Mouse (Mus musculus) neural tube, embryonic 15.5 days (tissue): ENCODE measurements around the gene Ncoa6. TPM values are rescaled to one million over a fixed set of nuclear protein-coding genes. Genes with fewer than 3 reads are reported as not detected.
"Not testable (repeated sequence)": the region's sequence is repeated elsewhere in the genome, so short reads cannot be mapped to it uniquely, and the experiment has no call there.

ENCODE experiments used
- ATAC-seq: fragments of 200-750 bp; cut with Nextera tagmentation; 2 replicates; pipeline ENCODE4 v1.8.0; 2017; ENCODE audit warnings: mild to moderate bottlenecking, moderate TSS enrichment, moderate library complexity; ENCODE audit not compliant: low FRiP score
- H3K27ac ChIP-seq: fragments of 300-500 bp; sonication (generic); replicated peaks from 2 replicates; pipeline ENCODE4 v1.5.1; 2015; ENCODE audit warnings: mild to moderate bottlenecking, inconsistent platforms
- H3K27me3 ChIP-seq: fragments of 300-500 bp; sonication (generic); replicated peaks from 2 replicates; pipeline ENCODE4 v1.6.1; 2015; ENCODE audit warnings: inconsistent platforms
- H3K36me3 ChIP-seq: fragments of 300-500 bp; sonication (generic); 2 replicates; pipeline ENCODE4 v1.6.1; 2015; ENCODE audit warnings: inconsistent platforms
- H3K4me1 ChIP-seq: fragments of 300-500 bp; sonication (generic); 2 replicates; pipeline ENCODE4 v1.6.1; 2015; ENCODE audit warnings: inconsistent platforms
- H3K4me2 ChIP-seq: fragments of 300-500 bp; sonication (generic); 2 replicates; pipeline ENCODE4 v1.6.1; 2015; ENCODE audit warnings: inconsistent platforms, mild to moderate bottlenecking, moderate library complexity
- H3K4me3 ChIP-seq: fragments of 300-500 bp; sonication (generic); replicated peaks from 2 replicates; pipeline ENCODE4 v1.5.1; 2015; ENCODE audit warnings: mild to moderate bottlenecking, inconsistent platforms
- H3K9ac ChIP-seq: fragments of 300-500 bp; sonication (generic); replicated peaks from 2 replicates; pipeline ENCODE4 v1.6.1; 2015; ENCODE audit warnings: mild to moderate bottlenecking, inconsistent platforms
- H3K9me3 ChIP-seq: fragments of 300-500 bp; sonication (generic); replicated peaks from 2 replicates; pipeline ENCODE4 v1.6.1; 2016; ENCODE audit warnings: inconsistent platforms
- WGBS: fragments of 180-500 bp; shearing (Covaris S2); methylation state at CpG from one replicate; pipeline ENCODE4 v1.1.7; 2015; ENCODE audit warnings: mixed read lengths; 5-methylcytosine and 5-hydroxymethylcytosine counted together
- polyA plus RNA-seq: library from polyadenylated mRNA; unstranded; fragments of >200 nt; fragmentation: Nextera tagmentation; extraction: Ambion mirVana; gene quantifications from 2 replicates; pipeline ENCODE4 v1.2.1, GENCODE M21; 2015

Ncoa6 gene
- polyA plus RNA-seq, 1 experiment from 2014 or later: 18.9 TPM

DNA sequence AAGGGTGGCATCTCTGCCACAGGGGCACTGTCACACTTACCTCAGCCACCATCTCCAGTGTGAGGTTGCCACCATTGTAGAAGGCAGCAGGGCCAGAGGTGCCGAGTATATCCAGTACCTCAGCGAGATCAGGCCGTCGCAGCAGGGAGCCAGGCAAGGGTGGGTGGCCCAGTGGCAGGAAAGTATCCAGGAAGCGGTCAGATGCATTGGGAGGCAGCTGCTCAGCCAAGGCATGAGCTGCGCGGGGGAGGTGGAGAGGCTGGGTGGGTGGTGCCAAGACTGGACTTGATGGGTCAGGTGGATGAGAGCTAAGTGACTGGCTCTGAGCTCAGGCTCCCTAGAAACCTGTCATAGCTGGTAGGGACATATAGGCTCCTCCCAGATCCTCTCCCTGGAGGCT, 28.9 kb upstream of the Ncoa6 start:
- Histone ChIP-seq H3K4me1 (peaks cover under 1% of the 10 kb centered on the region; the same call in 1 of the 2 replicates), H3K9ac (no peak overlapping the region), H3K27me3 (no peaks in the 10 kb centered on the region), H3K36me3 (peaks cover 62% of the 10 kb centered on the region), H3K9me3 (no peaks in the 10 kb centered on the region), H3K4me2 (no peak overlapping the region), H3K4me3 (no peak overlapping the region), H3K27ac (no peak overlapping the region)
- ATAC-seq: no peak
- 80% methylated on average over 7 of the region's 7 CpGs for WGBS

- H3K4me2 ChIP-seq: no peak overlapping the region
- H3K4me1 ChIP-seq: no peaks in the 10 kb centered on the region
- H3K36me3 ChIP-seq: peaks cover 49% of the 10 kb centered on the region
- H3K9ac ChIP-seq: no peak overlapping the region
- no peaks in the 10 kb centered on the region for H3K27me3 ChIP-seq
- WGBS: 97% methylated on average over 6 of the region's 6 CpGs
- ATAC-seq: no peak
- H3K27ac ChIP-seq: no peak overlapping the region
- H3K9me3 ChIP-seq: no peaks in the 10 kb centered on the region
- H3K4me3 ChIP-seq: no peak overlapping the region
These were observed 17.3 kb upstream of the Ncoa6 start for GRCm38 (mm10) chr2:155490998-155491397.

DNA sequence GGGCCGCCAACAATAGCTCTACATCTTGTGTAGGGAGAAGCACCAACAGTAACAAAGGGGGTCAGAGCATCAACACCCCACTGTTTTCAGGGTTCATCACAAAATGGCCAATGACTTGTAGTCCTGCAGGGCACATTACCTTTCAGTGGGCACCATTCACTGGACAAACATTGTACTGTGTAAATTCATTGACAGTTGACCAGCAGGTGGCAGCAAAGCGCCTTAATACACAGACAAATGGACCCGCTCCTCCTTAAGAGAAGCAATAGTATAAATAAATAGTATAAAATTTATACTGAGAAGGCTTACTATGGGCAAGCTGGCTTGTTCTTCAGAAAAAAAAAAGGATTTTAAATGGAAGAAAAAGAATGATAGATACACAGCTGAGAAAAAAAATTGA, 8.3 kb upstream of the Ncoa6 start:
- ATAC-seq: no peak
- Histone ChIP-seq H3K4me1 (no peaks in the 10 kb centered on the region), H3K27me3 (no peaks in the 10 kb centered on the region), H3K4me3 (no peak overlapping the region), H3K9me3 (0 out of 2 replicates have a peak, but pooled peaks cover 2% of the 10 kb centered on the region), H3K27ac (no peak overlapping the region), H3K36me3 (no peaks in the 10 kb centered on the region), H3K4me2 (no peak overlapping the region), H3K9ac (no peak overlapping the region)
- WGBS: 46% methylated on average over 3 of the region's 3 CpGs

DNA sequence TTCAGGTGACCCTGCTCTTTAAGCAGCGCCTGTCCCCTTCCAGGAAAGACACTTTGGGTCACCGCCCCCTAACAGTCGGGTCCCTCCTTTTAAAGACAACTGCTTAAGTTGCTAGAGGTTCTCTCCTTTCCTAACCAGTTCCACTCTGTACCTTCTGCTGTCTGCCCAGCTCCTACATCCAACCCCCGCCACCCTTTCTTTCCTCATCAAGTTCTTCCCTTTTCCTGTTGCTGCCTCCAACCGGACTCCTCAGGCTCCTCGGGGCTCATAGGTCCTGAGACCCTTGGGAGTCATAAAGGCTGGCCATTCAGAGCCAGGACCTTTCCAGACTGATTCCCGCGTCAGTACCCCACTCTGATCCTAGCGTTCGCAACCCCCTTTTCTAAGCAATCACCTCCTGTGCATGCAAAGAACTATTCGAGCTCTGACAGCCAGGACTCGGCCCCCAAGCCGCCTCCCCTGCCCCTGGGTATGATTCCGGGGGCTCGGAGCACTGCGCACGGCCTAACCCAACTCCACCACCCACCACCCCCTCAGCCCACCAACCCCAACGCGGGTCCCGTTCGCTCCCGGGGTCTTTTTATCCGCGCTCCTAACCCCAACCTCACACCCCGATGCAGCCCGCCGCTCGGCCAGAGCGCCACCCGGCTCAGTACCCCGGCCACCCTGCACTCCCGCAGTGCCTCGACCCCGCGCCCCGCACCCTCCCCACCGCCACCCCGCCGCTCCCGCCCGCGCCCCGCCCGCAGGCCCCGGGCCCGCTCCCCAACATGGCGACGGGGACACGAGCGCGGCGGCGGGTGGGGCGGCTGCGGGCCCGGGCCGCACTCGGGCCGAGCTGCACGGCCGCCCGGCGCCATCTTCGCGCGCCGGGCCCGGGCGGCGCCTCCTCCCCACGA, 774 bp downstream of the Ncoa6 start:
- Histone ChIP-seq H3K4me2 (peak overlapping the region; percentile 76), H3K27ac (peak overlapping the region; percentile 92), H3K4me1 (peaks cover 40% of the 10 kb centered on the region), H3K27me3 (no peaks in the 10 kb centered on the region), H3K36me3 (no peaks in the 10 kb centered on the region), H3K9ac (peak overlapping the region; percentile 90), H3K4me3 (peak overlapping the region; percentile 69), H3K9me3 (no peaks in the 10 kb centered on the region)
- WGBS: under 1% methylated on average over 62 of the region's 71 CpGs
- peak; percentile 81 for ATAC-seq

GRCm38 (mm10) chr2:155466861-155467260, 6.8 kb downstream of the Ncoa6 start:
- WGBS: 94% methylated on average over 1 of the region's 1 CpGs
- H3K4me3 ChIP-seq: no peak overlapping the region

GRCm38 (mm10) chr2:155453591-155453990, 20.1 kb downstream of the Ncoa6 start:
- Histone ChIP-seq H3K27ac (no peak overlapping the region), H3K4me3 (no peak overlapping the region), H3K4me2 (no peak overlapping the region), H3K27me3 (no peaks in the 10 kb centered on the region), H3K9me3 (no peaks in the 10 kb centered on the region), H3K9ac (no peak overlapping the region), H3K36me3 (no peaks in the 10 kb centered on the region), H3K4me1 (0 out of 2 replicates have a peak, but pooled peaks cover 2% of the 10 kb centered on the region)
- 78% methylated on average over 7 of the region's 7 CpGs for WGBS
- ATAC-seq: no peak

More at GRCm38 (mm10) chr2:155466861-155467260, 6.8 kb downstream of the Ncoa6 start:
- Histone ChIP-seq H3K27ac (no peak overlapping the region), H3K9me3 (no peaks in the 10 kb centered on the region), H3K4me1 (peaks cover 21% of the 10 kb centered on the region), H3K27me3 (no peaks in the 10 kb centered on the region), H3K9ac (no peak overlapping the region), H3K4me2 (no peak overlapping the region), H3K36me3 (no peaks in the 10 kb centered on the region)
- ATAC-seq: no peak

DNA sequence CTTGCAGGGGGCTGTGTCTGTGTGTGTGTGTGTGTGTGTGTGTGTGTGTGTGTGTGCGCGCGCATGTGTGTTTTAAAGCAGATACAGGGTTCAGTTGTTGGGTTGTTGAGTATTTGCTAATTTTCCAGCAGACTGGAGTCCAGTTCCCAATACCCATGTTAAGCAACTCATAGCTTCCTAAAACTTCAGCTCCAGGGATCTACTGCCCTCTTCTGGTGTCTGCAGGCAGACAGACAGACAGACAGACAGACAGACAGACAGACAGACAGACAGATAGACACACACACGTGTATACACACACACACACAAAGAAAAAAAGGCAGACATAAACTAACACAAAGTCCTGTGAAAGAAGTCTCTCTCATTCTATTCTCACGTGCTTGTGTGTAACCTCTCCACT, 22.4 kb downstream of the Ncoa6 start:
- H3K36me3 ChIP-seq: no peaks in the 10 kb centered on the region
- H3K27ac ChIP-seq: no peak overlapping the region
- no peaks in the 10 kb centered on the region for H3K4me1 ChIP-seq
- no peak overlapping the region for H3K4me2 ChIP-seq
- whole genome bisulfite sequencing: 94% methylated on average over 5 of the region's 5 CpGs
- no peak overlapping the region for H3K9ac ChIP-seq
- H3K27me3 ChIP-seq: no peaks in the 10 kb centered on the region
- no peak overlapping the region for H3K4me3 ChIP-seq
- H3K9me3 ChIP-seq: no peaks in the 10 kb centered on the region
- ATAC-seq: no peak

- H3K4me2 ChIP-seq, H3K4me3 ChIP-seq, H3K4me1 ChIP-seq, ATAC-seq, H3K9me3 ChIP-seq, H3K36me3 ChIP-seq, H3K27me3 ChIP-seq, H3K9ac ChIP-seq, H3K27ac ChIP-seq: not testable (repeated sequence)
- 100% methylated on average over 1 of the region's 1 CpGs for WGBS
These were observed 25.8 kb downstream of the Ncoa6 start for GRCm38 (mm10) chr2:155447906-155448305.

DNA sequence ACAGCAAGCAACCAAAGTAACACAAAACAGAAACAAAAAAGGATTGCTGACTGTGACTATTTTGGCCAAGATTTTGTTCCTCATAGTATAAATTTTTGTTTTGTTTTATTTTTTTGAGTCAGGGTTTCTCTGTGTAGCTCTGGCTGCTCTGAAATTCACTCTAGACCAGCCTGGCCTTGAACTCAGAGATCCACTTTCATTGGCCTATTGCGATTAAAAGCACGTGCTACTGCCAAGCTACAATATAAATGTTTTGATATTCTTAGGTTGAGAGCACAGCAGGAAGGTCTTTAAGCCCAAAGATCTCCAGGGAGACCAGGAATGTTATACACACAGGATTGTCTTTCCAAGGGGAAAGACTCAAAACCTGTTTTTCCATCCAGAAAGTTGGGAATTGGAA, 30.2 kb downstream of the Ncoa6 start:
- no peak for ATAC-seq
- no peak overlapping the region for H3K4me2 ChIP-seq
- peaks cover 5% of the 10 kb centered on the region; the same call in 1 of the 2 replicates for H3K4me1 ChIP-seq
- H3K36me3 ChIP-seq: peaks cover 3% of the 10 kb centered on the region; the same call in 1 of the 2 replicates
- WGBS: 53% methylated on average over 2 of the region's 2 CpGs
- no peak overlapping the region for H3K9ac ChIP-seq
- H3K9me3 ChIP-seq: no peaks in the 10 kb centered on the region
- H3K27me3 ChIP-seq: no peaks in the 10 kb centered on the region
- H3K27ac ChIP-seq: no peak overlapping the region
- H3K4me3 ChIP-seq: no peak overlapping the region

GRCm38 (mm10) chr2:155442916-155443315, 30.8 kb downstream of the Ncoa6 start:
- WGBS: 94% methylated on average over 4 of the region's 4 CpGs

DNA sequence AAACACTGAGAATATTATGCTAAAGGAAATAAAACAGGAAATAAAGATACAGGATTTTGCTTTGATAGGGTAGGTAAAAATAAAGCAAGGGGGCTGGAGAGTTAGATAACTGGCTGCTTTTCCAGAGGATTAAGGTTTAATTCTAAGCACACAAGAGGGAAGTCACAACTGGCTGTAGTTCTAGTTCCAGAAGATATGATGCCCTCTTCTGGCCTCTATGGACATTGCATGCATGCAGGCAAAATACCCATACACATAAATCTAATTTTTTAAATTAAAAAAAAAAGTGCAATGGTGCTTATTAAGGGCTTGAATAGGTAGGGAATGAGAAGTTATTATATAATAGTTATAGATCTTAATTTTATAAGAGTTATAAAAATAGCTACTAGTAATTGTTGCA, 37.2 kb downstream of the Ncoa6 start:
- Histone ChIP-seq H3K4me2 (no peak overlapping the region), H3K4me3 (no peak overlapping the region), H3K4me1 (no peaks in the 10 kb centered on the region), H3K27me3 (no peaks in the 10 kb centered on the region), H3K9me3 (no peaks in the 10 kb centered on the region), H3K36me3 (peaks cover 38% of the 10 kb centered on the region), H3K9ac (no peak overlapping the region), H3K27ac (no peak overlapping the region)
- ATAC-seq: no peak

More at GRCm38 (mm10) chr2:155442916-155443315, 30.8 kb downstream of the Ncoa6 start:
- no peak overlapping the region for H3K9ac ChIP-seq
- H3K36me3 ChIP-seq: peaks cover 3% of the 10 kb centered on the region; the same call in 1 of the 2 replicates
- peaks cover 5% of the 10 kb centered on the region; the same call in 1 of the 2 replicates for H3K4me1 ChIP-seq
- ATAC-seq: no peak
- H3K4me2 ChIP-seq: no peak overlapping the region
- H3K4me3 ChIP-seq: no peak overlapping the region
- H3K27me3 ChIP-seq: no peaks in the 10 kb centered on the region
- no peaks in the 10 kb centered on the region for H3K9me3 ChIP-seq
- no peak overlapping the region for H3K27ac ChIP-seq

DNA sequence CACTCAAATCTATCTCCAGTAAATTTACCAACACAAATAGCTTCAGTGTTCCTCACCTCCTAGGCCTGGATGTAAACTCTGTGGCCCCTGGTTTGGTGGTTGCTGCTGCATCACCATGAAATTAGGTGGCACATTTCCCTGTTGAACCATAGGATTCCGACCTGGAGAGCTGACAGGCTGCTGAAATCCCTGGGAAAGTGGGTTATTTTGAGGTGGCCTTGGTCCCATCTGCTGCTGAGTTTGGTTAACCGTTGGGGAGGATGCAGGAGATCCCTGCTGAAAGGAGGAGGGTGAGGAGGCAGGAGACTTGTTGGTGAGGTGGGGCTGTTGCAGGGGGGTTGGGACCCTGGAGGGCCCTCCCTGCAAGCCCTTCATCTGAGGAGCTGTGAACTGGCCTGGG, 52.8 kb downstream of the Ncoa6 start:
- Histone ChIP-seq H3K4me2 (no peak overlapping the region), H3K27me3 (no peaks in the 10 kb centered on the region), H3K27ac (no peak overlapping the region), H3K4me1 (no peaks in the 10 kb centered on the region), H3K36me3 (peaks cover 44% of the 10 kb centered on the region), H3K9ac (no peak overlapping the region), H3K4me3 (no peak overlapping the region), H3K9me3 (no peaks in the 10 kb centered on the region)
- ATAC-seq: no peak
- 88% methylated on average over 2 of the region's 2 CpGs for WGBS
